Mouse (Mus musculus) heart, postnatal 0 days (tissue): ENCODE results near the gene Zfp622. TPM values are rescaled to one million over a fixed set of nuclear protein-coding genes. Genes with fewer than 3 reads are reported as not detected.

Source experiments
- ATAC-seq: fragments of 200-750 bp; cut with Nextera tagmentation; 2 replicates; pipeline ENCODE4 v1.8.0; 2017; ENCODE audit warnings: low read depth, moderate number of reproducible peaks, moderate library complexity; ENCODE audit not compliant: insufficient read depth
- DNase-seq: peaks from one replicate; pipeline ENCODE4 v3.0.0-alpha.2; 2016; ENCODE audit warnings: low spot score
- H3K27ac ChIP-seq: fragments of 300-500 bp; sonication (generic); 2 replicates; pipeline ENCODE4 v1.5.1; 2014; ENCODE audit warnings: low read depth, mild to moderate bottlenecking
- H3K27me3 ChIP-seq: fragments of 300-500 bp; sonication (generic); 2 replicates; pipeline ENCODE4 v1.6.1; 2014; ENCODE audit warnings: low read length, mixed read lengths; ENCODE audit not compliant: control insufficient read depth, insufficient read depth
- H3K36me3 ChIP-seq: fragments of 300-500 bp; sonication (generic); replicated peaks from 2 replicates; pipeline ENCODE4 v1.6.1; 2014; ENCODE audit warnings: low read length, mixed read lengths; ENCODE audit not compliant: control insufficient read depth, insufficient read depth
- H3K4me1 ChIP-seq: fragments of 300-500 bp; sonication (generic); 2 replicates; pipeline ENCODE4 v1.6.1; 2014; ENCODE audit warnings: antibody characterized with exemption; ENCODE audit not compliant: control insufficient read depth, insufficient read depth
- H3K4me2 ChIP-seq: fragments of 300-500 bp; sonication (generic); 2 replicates; pipeline ENCODE4 v1.6.1; 2014; ENCODE audit warnings: low read depth, mild to moderate bottlenecking, low read length, moderate library complexity
- H3K4me3 ChIP-seq: fragments of 300-500 bp; sonication (generic); 2 replicates; pipeline ENCODE4 v1.5.1; 2014; ENCODE audit warnings: low read depth, low read length
- H3K9ac ChIP-seq: fragments of 300-500 bp; sonication (generic); replicated peaks from 2 replicates; pipeline ENCODE4 v1.6.1; 2014; ENCODE audit warnings: low read depth, low read length, mixed read lengths
- H3K9me3 ChIP-seq: fragments of 300-500 bp; sonication (generic); replicated peaks from 2 replicates; pipeline ENCODE4 v1.6.1; 2016; ENCODE audit warnings: low read length; ENCODE audit not compliant: control insufficient read depth
- CTCF ChIP-seq: IDR thresholded peaks from 2 replicates; pipeline ENCODE4 v1.5.1; 2016; ENCODE audit warnings: antibody characterized with exemption, control low read depth, low read depth
- EP300 ChIP-seq: IDR thresholded peaks from 2 replicates; pipeline ENCODE4 v1.6.1; 2016; ENCODE audit warnings: antibody characterized with exemption, low read depth
- WGBS: fragments of 180-500 bp; shearing (Covaris S2); extraction: QIAGEN DNeasy Blood & Tissue Kit; methylation state at CpG from one replicate; pipeline ENCODE4 v1.1.7; 2014; 5-methylcytosine and 5-hydroxymethylcytosine counted together
- polyA plus RNA-seq: library from polyadenylated mRNA; unstranded; fragments of >200 nt; fragmentation: Nextera tagmentation; extraction: Ambion mirVana; gene quantifications from 2 replicates; pipeline ENCODE4 v1.2.1, GENCODE M21; 2015
- total RNA-seq: library from RNA; depleted of rRNA; stranded (reverse); fragments of >200 nt; gene quantifications from 2 replicates; pipeline ENCODE4 v1.2.3, GENCODE M21; 2014; ENCODE audit warnings: low replicate concordance

Gene Zfp622
- total and polyA plus RNA-seq, 2 experiments from 2014 or later: 9.2 to 11.0 TPM

- H3K27me3 ChIP-seq: no peaks in the 10 kb centered on the region
- TF ChIP-seq CTCF (no peak), EP300 (no peak; the same call in 1 of the 2 replicates)
- H3K9me3 ChIP-seq: no peaks in the 10 kb centered on the region
- peak overlapping the region; percentile 65 for H3K4me2 ChIP-seq
- H3K4me3 ChIP-seq: peak overlapping the region; percentile 63
- no peaks in the 10 kb centered on the region for H3K36me3 ChIP-seq
- 31% methylated on average over 4 of the region's 4 CpGs for WGBS
- H3K27ac ChIP-seq: peak overlapping the region; percentile 95
- no peak for DNase-seq
- ATAC-seq: no peak
- H3K9ac ChIP-seq: peak overlapping the region; percentile 69
- H3K4me1 ChIP-seq: peaks cover 12% of the 10 kb centered on the region
Measured at GRCm38 (mm10) chr15:25942415-25942814, 41.8 kb upstream of the Zfp622 start.

- TF ChIP-seq EP300 (no peak), CTCF (no peak)
- DNase-seq (no peak), ATAC-seq (no peak)
- no peaks in the 10 kb centered on the region for H3K36me3 ChIP-seq
- peak overlapping the region; percentile 63 for H3K4me3 ChIP-seq
- H3K27me3 ChIP-seq: no peaks in the 10 kb centered on the region
- peak overlapping the region; percentile 95 for H3K27ac ChIP-seq
- 46% methylated on average over 15 of the region's 15 CpGs for WGBS
- H3K9ac ChIP-seq: peak overlapping the region; percentile 69
- peak overlapping the region; percentile 65 for H3K4me2 ChIP-seq
- H3K9me3 ChIP-seq: no peaks in the 10 kb centered on the region
- peaks cover 19% of the 10 kb centered on the region for H3K4me1 ChIP-seq
Measured at GRCm38 (mm10) chr15:25943386-25944137, 40.6 kb upstream of the Zfp622 start.

- peaks cover 23% of the 10 kb centered on the region for H3K4me1 ChIP-seq
- DNase-seq (peak; percentile 81), ATAC-seq (peak; percentile 57)
- H3K4me3 ChIP-seq: no peak overlapping the region
- no peak overlapping the region for H3K9ac ChIP-seq
- TF ChIP-seq EP300: 0 out of 2 replicates have a peak, but pooled peaks have one; percentile 42
- no peak for TF ChIP-seq CTCF
- peak overlapping the region; percentile 65 for H3K4me2 ChIP-seq
- 37% methylated on average over 8 of the region's 8 CpGs for WGBS
- H3K36me3 ChIP-seq: no peaks in the 10 kb centered on the region
- H3K27me3 ChIP-seq: no peaks in the 10 kb centered on the region
- H3K9me3 ChIP-seq: no peaks in the 10 kb centered on the region
- H3K27ac ChIP-seq: peak overlapping the region; percentile 95
Measured at GRCm38 (mm10) chr15:25945224-25945623, 38.9 kb upstream of the Zfp622 start.

GRCm38 (mm10) chr15:25946482-25946881 is 37.7 kb upstream of the Zfp622 start:
- no peak for DNase-seq
- 80% methylated on average over 7 of the region's 7 CpGs for WGBS
- Histone ChIP-seq H3K36me3 (no peaks in the 10 kb centered on the region), H3K27me3 (no peaks in the 10 kb centered on the region), H3K9me3 (no peaks in the 10 kb centered on the region), H3K4me2 (no peak overlapping the region), H3K4me3 (no peak overlapping the region), H3K9ac (no peak overlapping the region), H3K27ac (no peak overlapping the region), H3K4me1 (peaks cover 29% of the 10 kb centered on the region)
- TF ChIP-seq CTCF (no peak), EP300 (no peak)
- ATAC-seq: no peak

- WGBS: 67% methylated on average over 8 of the region's 8 CpGs
- TF ChIP-seq EP300 (no peak), CTCF (no peak)
- ATAC-seq: no peak
- Histone ChIP-seq H3K4me3 (no peak overlapping the region), H3K4me1 (peaks cover 29% of the 10 kb centered on the region), H3K36me3 (no peaks in the 10 kb centered on the region), H3K9me3 (no peaks in the 10 kb centered on the region), H3K27ac (no peak overlapping the region), H3K27me3 (no peaks in the 10 kb centered on the region), H3K4me2 (no peak overlapping the region), H3K9ac (no peak overlapping the region)
- no peak for DNase-seq
Measured at GRCm38 (mm10) chr15:25947383-25947782, 36.8 kb upstream of the Zfp622 start.
